Mouse (Mus musculus) E14TG2a.4 (cell line): ENCODE results near the gene Ptov1.

Source experiments
- CTCF ChIP-seq: conservative IDR thresholded peaks from 2 replicates; pipeline ENCODE4 v1.5.1; 2014; ENCODE audit warnings: low read length
- POU5F1 ChIP-seq: IDR thresholded peaks from 2 replicates; pipeline ENCODE4 v1.6.1; 2014; ENCODE audit warnings: low read length, borderline replicate concordance

DNA sequence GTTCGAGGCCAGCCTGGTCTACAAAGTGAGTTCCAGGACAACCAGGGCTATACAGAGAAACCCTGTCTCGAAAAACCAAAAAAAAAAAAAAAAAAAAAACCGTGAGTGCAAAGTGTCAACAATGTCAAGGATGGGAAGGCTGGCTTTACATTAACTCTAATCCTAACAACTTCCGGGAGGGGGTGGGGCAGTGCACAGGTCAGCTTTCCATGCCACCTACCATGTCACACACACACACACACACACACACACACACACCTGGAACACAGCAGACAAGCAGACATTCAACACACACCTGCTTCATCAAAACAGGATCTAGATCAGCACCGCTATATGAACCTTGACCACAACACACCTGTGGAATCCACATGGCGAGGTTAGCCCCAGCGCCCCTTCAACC lies 20.6 kb upstream of the Ptov1 start:
- TF ChIP-seq CTCF = no peak
- no peak for TF ChIP-seq POU5F1
